In genomic region chr12:100887801-100888258, GRCm38 (mm10) we compare ENCODE assay signal across 8 mouse cellular contexts. TPM values are rescaled to one million over a fixed set of nuclear protein-coding genes. Genes with fewer than 3 reads are reported as not detected.
DNase-seq lines count a peak whose midpoint lies in the region; ATAC-seq and TF ChIP-seq lines count a peak whose summit lies in the region.

No protein-coding gene starts in this region.

- peak; percentile 88 for DNase-seq in kidney, postnatal 0 days (ENCODE audit: low spot score)
- DNase-seq in kidney, adult 11 months = no peak
- DNase-seq in brain, embryonic 14.5 days (ENCODE audit: low read depth) = peak; percentile 70
- DNase-seq in frontal cortex, postnatal 25 days (ENCODE audit: low spot score in 2 of 2) = peak; percentile 28 to 41
- DNase-seq in layer of hippocampus, adult 8-10 months (ENCODE audit: low spot score in 2 of 2) = peak; percentile 63 to 69
- no peak for DNase-seq in MN1 (ENCODE audit: low spot score)

- H3K36me3 ChIP-seq in kidney, postnatal 0 days (ENCODE audit: insufficient read depth, low read length) = no peaks in the 10 kb centered on the region
- no peaks in the 10 kb centered on the region for H3K36me3 ChIP-seq in midbrain, embryonic 16.5 days (ENCODE audit: control insufficient read depth, insufficient read depth, low read length)
- no peaks in the 10 kb centered on the region for H3K36me3 ChIP-seq in forebrain, embryonic 12.5 days (replicated peaks)

- 0 out of 2 replicates have a peak, but pooled peaks have one; percentile 16 for TF ChIP-seq CTCF in kidney, postnatal 0 days (IDR thresholded peaks at IDR 0.05; ENCODE audit: low read depth)
- no peak for TF ChIP-seq CTCF in brain, embryonic 14.5 days (IDR thresholded peaks at IDR 0.05; ENCODE audit: borderline replicate concordance, extremely low read depth, insufficient read depth, insufficient read length)

- 0 out of 2 replicates have a peak overlapping the region, but pooled peaks have one; percentile 6 for H3K4me2 ChIP-seq in kidney, postnatal 0 days (ENCODE audit: low read length)
- H3K4me2 ChIP-seq in midbrain, embryonic 16.5 days (ENCODE audit: low read length) = 0 out of 2 replicates have a peak overlapping the region, but pooled peaks have one; percentile 4
- no peak overlapping the region for H3K4me2 ChIP-seq in forebrain, embryonic 12.5 days

- no peak overlapping the region for H3K27ac ChIP-seq in kidney, postnatal 0 days
- no peak overlapping the region for H3K27ac ChIP-seq in midbrain, embryonic 16.5 days (ENCODE audit: low read length)
- no peak overlapping the region for H3K27ac ChIP-seq in forebrain, embryonic 12.5 days

- ATAC-seq in kidney, postnatal 0 days (replicated peaks; ENCODE audit: low FRiP score, low read depth) = peak; percentile 75
- peak; percentile 56; the same call in 1 of the 2 replicates for ATAC-seq in midbrain, embryonic 16.5 days
- ATAC-seq in forebrain, embryonic 12.5 days (ENCODE audit: low FRiP score) = no peak

- TF ChIP-seq POLR2A in brain, embryonic 14.5 days (IDR thresholded peaks at IDR 0.05; ENCODE audit: borderline replicate concordance, extremely low read depth, insufficient read depth, insufficient read length, poor library complexity, severe bottlenecking) = no peak

- H3K9ac ChIP-seq in kidney, postnatal 0 days (ENCODE audit: low read depth, low read length) = no peak overlapping the region
- H3K9ac ChIP-seq in midbrain, embryonic 16.5 days (ENCODE audit: low read depth, low read length) = no peak overlapping the region
- no peak overlapping the region for H3K9ac ChIP-seq in forebrain, embryonic 12.5 days

- no peaks in the 10 kb centered on the region for H3K9me3 ChIP-seq in kidney, postnatal 0 days (replicated peaks; ENCODE audit: low read length)
- H3K9me3 ChIP-seq in midbrain, embryonic 16.5 days (replicated peaks; ENCODE audit: control insufficient read depth, low read length, poor library complexity, severe bottlenecking) = no peaks in the 10 kb centered on the region
- no peaks in the 10 kb centered on the region for H3K9me3 ChIP-seq in forebrain, embryonic 12.5 days

- H3K4me1 ChIP-seq in kidney, postnatal 0 days (replicated peaks; ENCODE audit: insufficient read depth, low read length) = no peaks in the 10 kb centered on the region
- no peaks in the 10 kb centered on the region for H3K4me1 ChIP-seq in midbrain, embryonic 16.5 days (ENCODE audit: control insufficient read depth, insufficient read depth, low read length)
- 0 out of 2 replicates have a peak, but pooled peaks cover 2% of the 10 kb centered on the region for H3K4me1 ChIP-seq in forebrain, embryonic 12.5 days

- no peak overlapping the region for H3K4me3 ChIP-seq in kidney, postnatal 0 days (replicated peaks; ENCODE audit: low read depth, low read length)
- no peak overlapping the region for H3K4me3 ChIP-seq in midbrain, embryonic 16.5 days (ENCODE audit: low read depth, low read length)
- no peak overlapping the region for H3K4me3 ChIP-seq in forebrain, embryonic 12.5 days (replicated peaks)

- no peaks in the 10 kb centered on the region for H3K27me3 ChIP-seq in kidney, postnatal 0 days (ENCODE audit: insufficient read depth, low read length)
- H3K27me3 ChIP-seq in midbrain, embryonic 16.5 days (ENCODE audit: control insufficient read depth, insufficient read depth, low read depth, low read length) = no peaks in the 10 kb centered on the region
- no peaks in the 10 kb centered on the region for H3K27me3 ChIP-seq in forebrain, embryonic 12.5 days

- 9% methylated on average over 12 of the region's 12 CpGs for WGBS in kidney, postnatal 0 days
- WGBS in midbrain, embryonic 16.5 days = 27% methylated on average over 12 of the region's 12 CpGs
- WGBS in forebrain, embryonic 12.5 days = 44% methylated on average over 12 of the region's 12 CpGs

RNA-seq across cellular contexts. Expression of gene Gpr68, which starts 20.2 kb away (rescaled TPM):
- polyA plus RNA-seq in kidney, postnatal 0 days (2015; fragmentation: Nextera tagmentation; extraction: Ambion mirVana) = 0.36 and 0.57 TPM in 2 replicates
- 1.8 and 3.4 TPM in 2 replicates for polyA plus RNA-seq in brain, embryonic 14.5 days (2012; rRNA removed)
- total RNA-seq in layer of hippocampus, adult 8-10 months (2022) = 10 to 100 TPM; 15.1 to 27.4 (median 19.9) TPM
- 6.2 and 6.3 TPM in 2 replicates for polyA plus RNA-seq in midbrain, embryonic 16.5 days (2015; fragmentation: Nextera tagmentation; extraction: Ambion mirVana)
- 0.22 and 0.26 TPM in 2 replicates for polyA plus RNA-seq in forebrain, embryonic 12.5 days (2016; fragmentation: Nextera tagmentation; extraction: Ambion mirVana)

Comparison
In these comparisons a context has a peak if more than half of its experiments do, and no peak if none do; other contexts are left out.
1. DNase-seq: peak in kidney, postnatal 0 days (single experiment), brain, embryonic 14.5 days (single experiment), frontal cortex, postnatal 25 days (2 of 2) and layer of hippocampus, adult 8-10 months (2 of 2); none in kidney, adult 11 months (single experiment) and MN1 (single experiment).